Mouse (Mus musculus): Measurements from ENCODE around the gene Filip1.

The Filip1 gene

DNA sequence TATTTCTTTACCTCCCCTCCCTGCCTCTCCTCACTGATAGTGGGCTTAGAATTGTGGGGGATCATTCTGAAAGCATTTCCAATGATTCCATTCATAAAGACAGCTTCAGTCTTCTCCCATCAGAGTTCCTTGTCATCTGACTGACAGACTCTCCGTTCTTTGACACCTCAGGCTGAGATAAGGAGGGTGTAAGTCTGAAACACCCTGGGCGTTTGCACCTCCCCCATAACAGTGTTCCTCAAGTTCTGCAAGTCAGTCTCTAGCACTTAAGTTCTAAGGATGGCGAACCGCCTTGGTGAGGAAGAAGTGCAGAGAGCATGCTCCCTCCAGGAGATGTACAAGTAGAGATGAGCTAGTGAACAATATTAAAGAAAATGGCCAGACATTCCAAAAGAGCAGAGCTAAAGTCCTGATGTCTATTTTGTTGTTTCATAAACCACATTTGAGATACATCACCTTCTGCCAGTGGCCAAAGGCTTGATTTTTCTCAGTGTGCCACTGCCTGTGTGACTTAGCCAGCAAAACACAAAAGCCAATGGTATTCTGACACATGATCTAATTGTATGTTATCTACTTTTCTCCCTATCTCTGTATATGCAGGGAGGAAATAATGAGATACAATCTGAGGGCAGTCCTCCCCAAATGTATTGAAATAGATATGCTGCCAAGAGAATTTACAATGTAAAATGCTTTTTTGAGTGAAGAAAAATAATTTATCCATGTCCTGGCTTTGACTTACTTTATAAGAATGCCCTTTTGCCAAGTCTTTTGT is 118.6 kb downstream of the Filip1 start:
- DNase-seq = no peak

- DNase-seq = no peak
Measured at GRCm38 (mm10) chr9:79892183-79892582, 120.5 kb downstream of the Filip1 start.

GRCm38 (mm10) chr9:79890488-79890887 is 122.2 kb downstream of the Filip1 start:
- DNase-seq = no peak

DNA sequence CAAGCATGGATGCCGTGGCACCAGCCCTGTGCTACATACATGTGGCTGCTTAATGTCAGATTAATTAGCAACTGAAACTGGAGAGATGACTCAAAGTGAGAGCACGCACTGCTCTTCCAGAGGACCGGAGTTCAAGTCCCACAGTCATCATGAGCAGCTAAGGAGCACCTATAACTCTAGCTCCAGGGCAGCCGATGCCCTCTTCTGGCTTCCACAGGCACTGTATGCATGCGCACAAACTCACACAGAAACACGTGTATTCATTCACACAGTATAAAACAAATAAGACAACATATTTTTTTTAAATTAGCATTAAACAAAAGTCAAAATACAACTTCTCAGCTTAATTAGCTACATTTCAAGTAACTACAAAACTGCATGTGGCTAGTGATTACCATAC is 123.5 kb downstream of the Filip1 start:
- DNase-seq = no peak

DNA sequence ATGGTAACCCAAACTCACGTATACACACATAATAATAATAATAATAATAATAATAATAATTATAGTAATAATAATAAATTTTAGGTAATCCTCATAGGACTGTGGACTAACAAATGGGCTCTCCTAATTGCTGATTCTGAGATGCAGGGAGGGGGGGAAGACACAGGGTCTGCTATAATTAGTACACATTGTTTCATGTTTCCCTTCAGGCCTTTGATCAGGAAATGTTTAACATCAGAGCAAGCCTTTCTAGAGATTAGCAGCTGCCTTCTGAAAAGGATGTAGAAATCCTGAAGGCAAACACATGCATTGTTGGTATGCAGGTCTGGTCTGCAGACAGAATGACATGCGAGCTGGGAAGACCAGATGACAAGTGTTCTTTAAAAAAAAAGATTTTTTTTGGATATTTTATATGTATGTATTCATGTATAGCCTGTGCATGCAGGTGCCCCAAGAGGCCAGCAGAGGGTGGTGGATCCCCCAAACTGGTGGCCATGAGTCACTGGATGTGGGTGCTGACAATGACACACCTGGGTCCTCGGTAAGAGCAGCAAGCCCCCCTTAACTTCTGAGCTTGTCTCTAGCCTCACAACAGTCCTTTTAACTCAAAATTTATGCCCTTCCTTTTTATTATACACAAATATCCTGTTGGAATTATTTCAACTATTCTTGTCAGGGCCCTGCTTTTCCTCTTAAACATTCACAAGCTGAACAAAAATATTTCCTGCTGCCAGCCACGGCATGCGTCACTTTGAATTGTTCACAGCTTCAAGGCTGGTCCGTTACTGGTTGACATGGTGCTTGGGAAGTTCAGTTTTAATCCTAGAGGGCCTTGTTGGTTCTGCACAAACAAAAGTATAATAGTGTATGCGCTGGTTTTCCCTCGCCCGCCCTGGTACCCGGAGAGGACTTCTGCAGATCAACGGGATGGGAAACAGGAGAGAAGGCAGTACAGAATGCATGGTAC is 127.1 kb downstream of the Filip1 start:
- DNase-seq = peak; percentile 23 to 54

DNA sequence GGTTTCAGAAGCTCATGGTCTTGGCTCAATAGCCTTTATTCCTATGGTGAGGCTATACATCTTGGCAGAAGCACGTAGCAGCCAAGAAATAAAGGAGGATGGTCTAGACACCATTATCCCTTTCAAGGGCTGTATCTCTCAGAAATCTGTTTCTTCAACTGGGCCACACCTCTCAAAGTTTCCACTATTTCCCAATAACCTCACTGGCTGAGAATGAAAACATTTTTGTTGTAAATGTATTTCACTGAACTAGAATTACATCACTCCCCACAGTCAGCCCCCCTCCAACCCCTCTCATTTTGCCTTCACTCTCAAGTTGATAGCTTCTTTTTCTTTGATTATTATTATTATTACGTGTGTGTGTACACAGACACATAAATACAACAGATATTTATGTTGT is 129.5 kb downstream of the Filip1 start:
- DNase-seq = no peak

- no peak for DNase-seq
Measured at GRCm38 (mm10) chr9:79880031-79880430, 132.6 kb downstream of the Filip1 start.

DNA sequence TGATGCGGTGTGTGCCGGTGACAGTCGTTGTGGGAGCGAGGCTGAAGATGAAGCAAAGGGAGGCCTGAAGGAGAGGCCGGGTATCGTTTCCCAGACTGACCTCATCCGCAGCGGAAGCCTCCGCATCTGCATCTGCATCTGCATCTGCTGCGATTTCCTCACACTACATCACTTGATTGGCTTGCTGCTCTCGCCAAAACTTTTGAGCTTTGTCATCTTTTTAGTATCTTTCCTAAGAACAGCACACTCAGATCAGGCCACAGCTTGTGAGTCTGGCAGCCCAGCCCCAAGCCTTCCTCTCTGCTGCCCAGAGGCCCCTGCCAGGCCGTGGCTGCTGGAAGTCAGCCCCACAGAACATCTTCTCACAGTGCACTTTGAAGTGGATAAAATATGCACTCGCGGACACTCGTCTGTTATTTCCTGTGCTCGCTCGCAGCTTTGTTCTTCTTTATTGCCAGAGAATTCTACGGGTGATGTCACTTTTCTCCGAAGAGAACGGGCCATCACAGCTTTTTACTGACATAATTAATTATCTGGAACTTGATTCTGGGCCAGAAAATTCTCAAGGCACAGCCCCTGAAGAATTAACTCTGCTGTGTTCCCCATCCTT is 137.0 kb downstream of the Filip1 start:
- DNase-seq = peak in 1 of 2 experiments; percentile 37

- DNase-seq = peak; percentile 15 to 43
Measured at GRCm38 (mm10) chr9:79872598-79872997, 140.1 kb downstream of the Filip1 start.

DNA sequence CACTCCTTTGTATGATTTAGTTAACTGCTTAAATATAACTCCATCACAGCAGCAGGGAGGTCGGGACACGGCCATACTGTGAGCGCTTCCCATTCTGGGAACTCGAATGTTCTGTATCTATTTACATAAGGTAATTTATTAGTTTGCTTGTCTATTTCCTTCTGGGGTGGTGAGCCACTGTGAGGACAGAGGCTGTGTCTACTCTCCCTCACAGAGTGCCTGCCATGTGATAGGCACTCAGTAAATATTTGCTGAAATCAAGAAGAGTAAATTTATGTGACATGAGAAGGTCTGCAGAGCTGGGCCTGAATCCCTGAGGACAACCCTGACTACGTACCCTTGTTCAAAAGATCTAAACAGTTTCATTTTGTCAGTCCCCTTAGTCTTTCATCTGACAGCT is 143.1 kb downstream of the Filip1 start:
- DNase-seq = no peak

DNA sequence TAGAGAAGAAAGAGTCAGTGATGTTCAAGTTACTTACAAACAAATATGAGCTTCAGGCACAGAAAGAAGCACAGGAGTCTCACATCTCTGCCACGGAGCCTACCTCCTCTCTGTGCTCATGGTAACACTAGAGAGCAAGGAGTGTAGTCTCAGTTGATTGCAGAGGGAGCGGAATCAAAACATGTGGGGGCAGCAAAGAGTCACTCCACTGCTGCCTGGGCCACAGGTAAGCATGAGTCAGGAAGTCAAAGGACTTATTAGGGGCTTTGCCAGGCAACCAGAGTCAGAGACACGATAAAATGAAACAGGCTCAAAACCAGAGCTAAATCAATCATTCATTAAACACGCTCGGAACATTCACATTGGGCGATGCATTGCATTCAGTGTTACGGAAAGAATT is 146.7 kb downstream of the Filip1 start:
- DNase-seq = no peak

DNA sequence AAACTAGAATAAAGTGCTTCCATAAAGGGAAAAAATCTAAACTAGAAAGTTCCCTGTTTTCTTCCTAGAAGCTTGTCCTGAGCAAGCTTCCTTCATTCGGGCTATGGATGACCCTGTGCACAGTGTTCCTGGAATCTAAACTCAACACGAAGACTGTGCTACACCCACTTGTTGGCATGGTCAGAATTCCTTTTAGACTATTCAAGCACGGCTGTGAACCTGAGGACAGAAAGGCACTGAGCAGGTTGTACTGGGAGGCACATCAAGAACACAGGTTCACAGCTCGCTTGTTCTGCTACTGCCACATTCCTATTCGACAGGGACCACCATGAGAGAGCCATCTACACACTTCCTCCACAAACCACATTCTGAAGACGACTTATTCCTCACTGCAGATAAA is 150.1 kb downstream of the Filip1 start:
- no peak for DNase-seq

DNA sequence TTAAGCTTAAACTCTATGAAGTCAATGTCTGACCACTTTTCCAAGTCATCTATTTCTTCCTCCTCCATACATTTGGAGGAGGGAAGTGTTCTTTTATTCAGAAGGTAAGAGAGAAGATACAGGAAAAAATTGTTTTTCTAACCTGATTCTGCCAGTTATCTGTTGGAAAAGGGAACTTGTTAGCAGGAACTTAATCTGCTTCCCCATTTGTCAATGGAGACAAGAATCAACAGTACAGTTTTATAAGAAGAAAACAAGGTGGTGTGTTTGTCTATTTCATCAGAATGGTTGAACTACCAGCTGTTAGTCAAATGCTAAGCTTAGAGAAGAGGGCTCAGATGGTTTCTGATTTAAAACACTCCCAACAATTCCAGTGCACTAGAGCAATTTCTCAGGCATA is 165.6 kb downstream of the Filip1 start:
- DNase-seq = no peak

- no peak for DNase-seq
Measured at GRCm38 (mm10) chr9:79842615-79843014, 170.0 kb downstream of the Filip1 start.

DNA sequence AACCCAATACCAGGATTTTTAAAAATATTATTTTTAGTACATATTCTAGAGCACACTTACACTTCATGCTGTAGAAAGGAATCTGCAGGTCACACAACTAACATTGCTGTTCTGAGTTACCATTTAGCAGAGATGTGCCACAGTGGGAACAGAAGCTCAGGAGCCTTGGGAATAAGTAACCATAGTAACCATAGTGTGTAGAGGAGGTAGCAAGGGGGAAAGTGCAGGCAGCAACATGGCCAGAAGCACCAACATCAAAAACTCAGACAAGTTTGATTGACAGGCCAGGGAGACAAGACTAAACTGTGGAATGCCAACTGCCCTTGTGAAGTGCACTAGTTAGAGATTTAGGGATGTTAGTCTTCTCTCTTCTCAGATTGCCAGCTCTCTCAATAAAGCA is 170.6 kb downstream of the Filip1 start:
- DNase-seq = no peak

DNA sequence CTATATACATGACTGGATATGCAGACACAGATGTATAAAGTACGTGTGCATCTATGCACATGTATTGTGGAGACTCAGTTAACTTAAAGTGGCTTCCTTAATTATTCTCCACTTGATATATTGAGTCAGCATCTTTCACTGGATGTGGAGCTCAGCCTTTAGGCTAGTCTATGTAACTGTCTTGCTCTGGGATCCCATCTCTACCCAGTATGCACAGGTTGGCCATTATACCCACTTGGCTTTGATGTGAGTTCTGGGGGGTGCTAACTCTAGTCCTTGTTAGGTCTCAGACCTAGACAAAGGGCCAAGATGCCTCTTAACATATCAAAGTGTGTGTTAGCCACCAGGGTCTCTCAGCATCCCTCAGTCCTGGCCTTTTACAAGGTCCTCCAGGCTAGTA is 181.4 kb downstream of the Filip1 start:
- no peak for DNase-seq

DNA sequence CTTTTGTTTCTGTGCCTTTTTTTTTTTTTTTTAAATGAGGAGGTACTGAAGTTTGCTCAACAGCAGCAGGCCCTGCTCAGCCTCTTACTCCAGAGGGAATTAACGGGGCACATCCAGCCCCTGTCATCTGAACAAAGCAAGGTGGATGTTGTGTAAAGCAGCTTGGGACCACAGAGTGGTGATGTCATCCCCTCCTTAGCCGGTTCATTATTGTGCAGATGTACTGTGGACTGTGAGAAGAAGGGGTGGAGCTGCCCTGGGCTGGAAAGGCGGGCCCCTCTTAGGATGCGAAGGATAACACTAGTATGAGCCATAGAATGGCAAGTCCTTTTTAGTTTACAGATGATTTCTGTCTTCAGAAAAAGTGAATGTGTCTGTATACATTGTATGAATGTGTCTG is 181.8 kb downstream of the Filip1 start:
- DNase-seq = no peak

- no peak for DNase-seq
Measured at GRCm38 (mm10) chr9:79829842-79830800, 182.5 kb downstream of the Filip1 start.

DNA sequence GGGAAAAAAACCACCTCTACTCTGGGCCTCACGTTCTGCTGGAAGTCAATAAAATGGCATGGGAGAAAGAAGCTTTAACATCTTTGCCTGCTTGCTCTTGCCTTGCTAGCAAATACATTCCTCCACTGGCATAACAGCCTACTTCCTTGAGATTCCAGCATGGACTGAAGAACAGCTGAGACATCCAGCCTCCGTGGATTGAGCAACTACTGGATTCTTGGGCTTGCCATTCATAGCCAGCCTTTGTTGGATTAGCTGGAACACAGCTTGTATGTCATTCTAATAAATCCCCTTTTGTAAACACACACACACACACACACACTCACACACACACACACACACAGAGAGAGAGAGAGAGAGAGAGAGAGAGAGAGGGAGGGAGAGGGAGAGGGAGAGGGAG is 185.6 kb downstream of the Filip1 start:
- DNase-seq = no peak

- no peak for DNase-seq
Measured at GRCm38 (mm10) chr9:79825526-79825925, 187.1 kb downstream of the Filip1 start.

DNA sequence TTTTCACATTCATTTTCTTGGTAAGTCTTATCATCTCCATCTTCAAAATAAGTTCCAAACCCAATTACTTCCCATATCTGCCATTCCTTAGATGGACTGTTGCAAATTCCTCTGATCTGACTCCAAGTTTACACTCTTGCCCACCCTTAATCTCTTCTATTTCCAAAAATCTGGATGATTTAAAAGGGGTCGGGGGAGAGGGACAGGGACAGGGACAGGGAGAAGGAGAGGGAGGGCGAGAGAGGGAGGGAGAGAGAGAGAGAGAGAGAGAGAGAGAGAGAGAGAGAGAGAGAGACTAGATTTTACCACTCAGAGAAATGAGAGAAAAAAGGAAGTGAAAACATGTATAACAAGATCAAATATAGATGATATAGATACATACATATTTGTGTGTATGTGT is 188.8 kb downstream of the Filip1 start:
- no peak for DNase-seq

GRCm38 (mm10) chr9:79823438-79823837 is 189.2 kb downstream of the Filip1 start:
- DNase-seq = no peak

Data from kidney, postnatal 25 days (tissue).